Mouse (Mus musculus): Measurements from ENCODE around the gene Amz1.

- TF ChIP-seq POLR2A (IDR thresholded peaks at IDR 0.05; ENCODE audit: extremely low read depth, insufficient read depth, low read length) (no peak), CTCF (IDR thresholded peaks at IDR 0.05; ENCODE audit: low read depth, low read length) (no peak)
Observed at GRCm38 (mm10) chr5:140792233-140792632, 68.3 kb downstream of the Amz1 start.
